Mouse (Mus musculus) embryonic stem cell, embryonic (primary cell): ENCODE results near the gene Camk2d.

ENCODE experiments used
- CTCF ChIA-PET, 4 experiments: fragments of 300-600 bp in 2 of 4; fragments of 350-600 bp in 2 of 4; sonication (Branson Sonifier 250); formaldehyde crosslinking; loops; one replicate each; lab custom pipeline; 2022; ENCODE audit warnings: inconsistent platforms in 2 of 4; lab: Charles Lee
- POLR2A ChIA-PET, 4 experiments: fragments of 300-600 bp in 2 of 4; fragments of 350-600 bp in 2 of 4; sonication (Branson Sonifier 250); formaldehyde crosslinking; loops; one replicate each; lab custom pipeline; 2022; ENCODE audit warnings: antibody characterized with exemption in 4 of 4, inconsistent platforms in 1 of 4; lab: Charles Lee

The Camk2d gene

DNA sequence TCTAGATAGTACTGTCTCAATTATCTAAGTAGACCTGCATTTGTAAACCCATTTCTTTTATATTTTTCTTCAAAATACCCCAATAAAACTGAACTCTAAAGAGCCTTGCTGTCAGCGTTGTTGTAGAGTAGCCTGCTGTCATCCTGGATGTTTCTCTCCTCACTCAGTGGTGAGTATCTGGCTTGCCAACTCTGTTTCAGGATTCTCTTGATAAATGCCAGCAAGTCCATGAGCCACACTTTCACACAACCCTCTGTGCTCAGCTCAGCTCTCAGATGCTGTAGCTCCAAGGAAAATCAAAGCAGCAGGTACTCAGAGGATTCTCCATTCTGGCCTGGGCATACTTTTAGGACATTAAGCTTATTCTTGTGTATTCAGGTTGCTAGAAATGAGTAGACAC is 109.4 kb downstream of the Camk2d start:
- CTCF ChIA-PET: no interaction called here
- POLR2A ChIA-PET: interaction anchor here in 1 of 4 experiments (0.7 kb wide), 1 partner anchor 20 kb away, joined by 3 read pairs; no protein-coding TSS in a partner anchor

DNA sequence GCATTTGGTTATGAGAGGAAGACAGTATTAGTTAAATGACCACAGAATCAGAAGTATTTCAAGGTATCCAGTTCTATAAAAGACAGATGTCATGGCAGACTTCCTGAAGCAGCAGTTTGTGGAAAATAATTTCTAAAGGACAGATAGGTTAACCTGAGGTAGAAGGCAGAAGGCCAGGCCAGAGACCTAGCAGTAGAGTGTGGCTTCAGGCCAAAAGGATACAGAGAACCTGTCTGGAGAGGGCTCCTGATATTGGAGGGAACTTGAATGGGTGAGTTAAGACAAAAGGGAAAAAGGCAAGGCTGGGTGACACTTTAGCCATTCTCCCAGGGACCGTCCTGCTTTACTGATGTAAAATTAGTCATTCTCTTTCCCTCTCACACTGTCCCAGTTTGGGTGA is 118.2 kb downstream of the Camk2d start:
- ChIA-PET CTCF (no interaction called here), POLR2A (no interaction called here)

DNA sequence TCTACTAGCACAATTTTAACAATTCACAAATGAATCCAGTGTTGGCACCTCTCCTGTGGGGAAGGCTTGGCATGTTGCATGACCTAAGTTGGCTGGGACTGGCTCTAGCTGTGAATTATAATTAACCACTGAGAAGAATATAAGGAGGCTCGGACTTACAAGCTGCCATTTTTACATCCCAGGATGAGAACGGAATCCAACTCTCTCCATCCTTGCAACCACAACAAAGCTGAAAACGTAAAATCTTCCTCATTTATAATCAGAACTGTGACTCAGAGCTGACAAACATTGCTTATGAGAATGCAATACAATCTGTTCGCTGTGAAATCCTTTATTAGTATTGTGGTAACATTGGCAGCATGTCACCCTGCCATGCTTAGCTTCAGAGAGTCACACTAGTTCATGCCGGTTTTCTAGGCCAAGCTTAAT is 126.9 kb downstream of the Camk2d start:
- ChIA-PET CTCF (no interaction called here), POLR2A (no interaction called here)

DNA sequence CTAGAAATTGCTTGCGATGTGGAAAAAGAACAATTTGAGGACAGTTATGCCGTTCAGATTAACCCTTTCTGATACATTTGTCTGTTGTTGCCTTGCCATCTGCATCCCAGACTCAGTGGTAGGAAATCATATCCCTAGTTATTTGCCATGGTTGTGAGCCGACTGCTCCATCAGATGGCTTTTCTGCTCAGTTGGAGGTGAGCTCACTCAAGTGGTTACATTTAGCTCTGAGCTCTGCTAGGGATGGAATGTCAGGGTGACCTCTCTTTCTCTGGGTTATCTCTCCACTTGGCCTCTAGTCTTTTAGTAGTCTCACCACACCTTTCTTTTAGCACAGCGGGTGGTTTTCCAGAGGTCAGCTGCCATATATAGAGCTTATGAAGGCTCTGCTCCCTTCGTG is 127.4 kb downstream of the Camk2d start:
- CTCF ChIA-PET: no interaction called here

DNA sequence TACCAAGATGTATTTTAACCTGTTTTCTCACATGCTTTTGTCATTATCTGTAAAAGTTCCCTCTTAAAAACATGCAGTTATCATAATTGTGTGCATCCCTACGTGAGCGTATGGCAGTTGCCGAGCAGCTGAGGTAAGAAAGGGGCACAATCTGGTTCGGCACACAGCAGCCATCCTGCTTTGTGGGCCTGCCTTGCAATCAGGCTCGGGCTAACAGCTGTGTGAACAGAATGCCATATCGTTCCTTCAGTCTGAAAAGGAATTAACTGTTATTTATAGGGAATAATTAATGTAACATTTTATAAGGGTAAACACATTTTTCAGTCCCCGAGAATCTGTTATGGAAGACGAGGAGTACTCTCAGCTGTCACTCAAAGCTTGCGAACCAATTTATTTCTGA is 129.5 kb downstream of the Camk2d start:
- ChIA-PET CTCF (no interaction called here), POLR2A (interaction anchor here in 1 of 4 experiments (0.8 kb wide), 1 partner anchor 20 kb away, joined by 3 read pairs; no protein-coding TSS in a partner anchor)

More for the DNA sequence above, 127.4 kb downstream of the Camk2d start:
- POLR2A ChIA-PET: interaction anchor here in 1 of 4 experiments (0.6 kb wide), 1 partner anchor 758 kb away, joined by 5 read pairs; no protein-coding TSS in a partner anchor

DNA sequence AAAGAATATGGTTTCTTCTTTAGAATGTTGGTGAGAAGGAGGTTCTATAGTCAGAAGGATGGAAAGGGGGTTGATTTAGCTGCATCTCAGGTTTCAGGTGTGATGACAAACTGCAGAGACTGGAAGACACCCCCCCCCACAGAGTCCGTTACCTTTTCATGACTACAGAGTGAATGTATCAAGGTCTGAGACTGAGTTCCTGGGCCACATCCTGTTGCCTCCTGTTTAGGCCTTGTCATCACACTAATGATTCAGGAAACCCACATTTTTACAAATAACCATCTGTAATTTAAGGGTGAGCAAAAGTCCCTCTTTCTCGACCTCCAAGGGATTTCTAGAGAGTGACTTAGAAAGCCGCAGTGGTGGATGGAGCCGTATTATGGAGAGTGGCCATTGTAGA is 131.3 kb downstream of the Camk2d start:
- ChIA-PET POLR2A (no interaction called here), CTCF (no interaction called here)

DNA sequence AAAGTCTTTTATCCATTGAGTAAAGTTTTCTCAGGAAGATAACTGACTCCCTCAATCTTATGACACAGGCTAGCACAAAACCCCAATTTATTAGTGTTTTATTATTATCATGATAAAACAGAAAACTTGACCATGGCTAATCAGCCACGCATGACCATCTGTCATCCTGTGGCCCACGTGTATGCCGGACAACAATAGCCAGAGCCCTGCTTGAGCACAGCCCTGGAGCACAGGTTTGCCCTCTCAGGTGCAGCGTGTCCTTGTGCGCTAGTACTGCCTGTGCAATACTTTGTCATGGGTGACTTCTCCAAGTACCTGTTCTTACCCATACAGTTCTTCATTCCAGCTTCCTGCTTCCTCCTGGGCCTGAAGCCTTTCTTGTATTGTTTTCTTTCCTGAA is 134.3 kb downstream of the Camk2d start:
- CTCF ChIA-PET: no interaction called here

DNA sequence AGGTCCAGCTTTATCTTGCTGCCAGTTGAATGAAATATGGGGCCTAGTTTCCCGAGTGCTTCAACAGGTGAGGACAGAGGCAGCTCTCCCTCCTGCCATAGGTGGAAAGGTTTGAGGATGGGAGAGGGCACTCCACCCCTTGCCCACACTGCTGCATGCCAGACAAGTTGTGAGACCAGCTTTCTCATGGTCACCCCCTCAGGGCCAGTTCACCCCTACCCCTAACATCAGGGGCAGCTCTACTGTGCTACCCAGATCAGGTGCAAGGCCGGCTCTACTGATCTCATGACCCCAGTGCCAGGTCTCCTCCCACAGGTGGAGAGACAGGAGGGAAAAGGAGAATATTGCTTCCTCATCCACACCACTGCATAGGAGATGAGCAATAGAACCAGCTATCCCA is 136.2 kb downstream of the Camk2d start:
- CTCF ChIA-PET: no interaction called here

More for the DNA sequence above, 134.3 kb downstream of the Camk2d start:
- POLR2A ChIA-PET: no interaction called here

DNA sequence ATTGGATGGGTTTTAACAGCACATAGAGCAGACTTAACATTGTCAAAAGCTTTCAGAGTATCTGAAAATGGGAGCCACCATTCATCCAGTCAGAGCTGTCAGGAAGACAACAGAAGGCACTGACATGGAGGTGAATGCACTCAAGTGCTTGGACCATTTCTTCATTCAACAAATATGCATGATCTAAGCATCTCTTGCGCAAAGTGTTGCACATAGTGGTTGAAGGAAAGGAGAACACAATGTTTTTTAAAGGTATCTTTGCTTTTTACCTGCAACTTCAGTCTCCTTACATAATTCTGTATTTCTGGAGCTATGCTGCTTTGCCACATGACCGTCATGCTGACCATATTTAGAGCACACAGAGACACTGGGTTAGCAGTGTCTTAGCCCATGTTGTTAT is 138.4 kb downstream of the Camk2d start:
- POLR2A ChIA-PET: no interaction called here
- CTCF ChIA-PET: no interaction called here

More for the DNA sequence above, 136.2 kb downstream of the Camk2d start:
- POLR2A ChIA-PET: interaction anchor here in 1 of 4 experiments (0.5 kb wide), 1 partner anchor 896 kb away, joined by 3 read pairs; no protein-coding TSS in a partner anchor

DNA sequence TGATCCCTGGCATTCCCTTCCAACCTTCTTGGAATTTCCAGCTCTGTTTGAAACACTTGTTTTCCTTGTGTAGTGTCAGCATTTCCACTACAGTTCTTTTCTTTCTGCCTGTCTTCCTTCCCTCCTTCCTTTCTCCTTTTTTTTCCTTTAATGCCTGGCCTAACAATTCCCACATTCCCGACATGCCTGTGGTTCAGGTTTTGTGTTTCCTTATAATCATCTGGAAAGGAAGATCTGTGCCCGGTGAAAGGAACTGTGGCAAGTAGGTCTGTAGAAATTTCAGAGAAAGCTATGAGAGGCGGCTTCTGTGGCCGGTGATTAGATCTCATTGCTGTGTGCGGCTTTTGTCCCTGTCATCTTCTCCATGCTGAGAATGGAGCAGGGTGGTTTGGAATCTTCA is 139.1 kb downstream of the Camk2d start:
- ChIA-PET CTCF (no interaction called here), POLR2A (no interaction called here)

DNA sequence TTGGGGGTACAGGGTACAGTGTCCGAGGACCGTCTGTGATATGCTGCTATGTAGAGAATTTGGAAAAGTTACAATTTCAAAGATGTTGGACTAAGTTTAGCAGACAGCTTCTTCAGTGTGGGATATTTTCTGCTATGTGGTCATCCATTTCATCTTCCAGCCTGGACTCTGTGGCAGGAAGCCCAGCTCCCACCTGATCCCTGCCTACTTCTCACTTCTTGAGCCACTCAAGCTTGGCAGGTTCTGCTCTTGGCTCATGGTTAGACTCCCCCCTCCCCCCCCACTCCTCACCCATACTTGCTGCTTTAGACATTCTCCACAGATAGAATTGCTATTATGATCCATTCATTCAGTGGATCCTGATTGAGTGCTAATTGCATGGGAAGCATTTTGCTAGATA is 141.0 kb downstream of the Camk2d start:
- POLR2A ChIA-PET: no interaction called here
- CTCF ChIA-PET: no interaction called here

DNA sequence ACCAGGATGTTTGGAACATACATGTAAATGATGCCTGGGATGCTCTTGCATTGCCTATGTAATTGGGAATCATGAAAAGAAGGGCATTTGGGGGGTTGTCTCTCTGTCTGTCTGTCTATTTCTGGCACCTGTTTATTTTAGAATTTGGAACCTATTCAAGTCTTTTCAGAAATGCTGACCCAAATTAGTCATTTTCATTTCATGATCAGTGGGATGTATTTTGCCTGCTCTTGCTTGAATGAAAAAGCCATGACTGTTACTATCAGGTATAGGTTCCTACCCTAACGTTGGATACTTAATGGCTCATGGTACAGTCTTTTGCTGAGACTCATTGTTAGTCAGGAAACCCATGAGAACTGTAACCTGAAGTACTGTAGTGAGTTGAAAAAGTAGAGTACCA is 144.0 kb downstream of the Camk2d start:
- ChIA-PET POLR2A (no interaction called here), CTCF (no interaction called here)

DNA sequence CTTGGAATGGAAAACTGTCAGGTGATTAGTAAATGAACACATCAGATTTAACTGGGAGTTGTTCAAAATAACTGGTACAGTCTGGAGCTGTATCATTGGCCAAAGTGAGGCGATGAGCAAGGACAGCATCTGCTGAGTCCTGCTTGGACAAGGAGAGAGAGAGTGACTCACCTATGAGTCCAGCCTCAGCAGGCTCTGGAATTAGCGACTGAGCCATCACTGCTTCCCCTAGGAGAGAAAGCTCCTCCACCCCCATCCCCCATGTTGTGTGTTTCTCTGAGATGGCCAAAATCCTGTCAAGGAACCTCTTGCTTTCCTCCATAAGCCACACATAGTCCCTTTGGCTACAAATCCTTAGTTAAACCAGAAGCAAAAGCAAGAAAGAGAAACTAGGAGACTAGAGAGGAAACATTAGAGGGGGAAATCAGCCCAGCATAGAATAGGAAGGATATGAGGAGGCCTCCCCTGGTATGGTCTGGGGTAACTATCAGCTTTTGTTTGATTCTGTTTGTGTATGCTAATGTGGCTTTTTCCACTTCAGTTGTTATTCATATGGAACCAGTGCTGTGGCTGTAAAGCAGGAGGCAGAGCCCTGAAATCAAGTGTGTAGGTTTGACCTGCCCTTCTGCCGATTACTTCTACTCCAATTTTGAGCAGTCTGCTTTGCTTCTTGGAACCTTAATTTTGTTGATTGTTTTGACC is 148.5 kb downstream of the Camk2d start:
- ChIA-PET POLR2A (no interaction called here), CTCF (no interaction called here)

DNA sequence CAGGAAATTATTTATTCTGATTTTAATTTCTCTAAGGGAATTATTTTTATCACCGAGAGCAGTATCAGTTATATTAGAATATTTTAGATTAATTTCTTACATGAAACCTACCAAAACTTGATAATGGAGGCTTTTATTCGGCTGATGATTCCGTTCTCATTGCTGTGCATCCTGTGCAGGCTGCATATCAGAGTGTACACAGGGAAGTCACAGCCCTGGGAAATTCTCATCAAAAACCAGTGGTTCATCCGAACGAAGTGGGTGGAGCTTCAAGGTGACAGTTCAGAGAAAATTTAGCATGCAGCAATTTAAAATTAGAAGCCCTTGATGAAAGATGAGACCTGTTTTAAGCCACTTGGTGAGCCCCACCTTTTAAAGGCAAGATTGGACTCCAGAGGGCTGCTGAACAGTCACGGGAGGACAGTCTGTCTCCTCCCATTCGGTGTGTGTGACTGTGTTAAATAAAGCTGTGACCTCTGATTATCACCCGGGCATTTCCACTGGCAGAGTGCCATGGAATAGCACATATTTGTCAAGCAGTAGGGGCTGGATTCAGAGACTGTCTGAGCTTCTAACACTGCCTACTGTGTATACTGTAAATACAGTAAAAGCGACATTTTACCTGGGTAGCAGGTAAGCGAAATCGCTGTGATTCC is 150.2 kb downstream of the Camk2d start:
- CTCF ChIA-PET: interaction anchor here in 1 of 4 experiments (0.7 kb wide), 1 partner anchor 105 kb away, joined by 3 read pairs; no protein-coding TSS in a partner anchor
- POLR2A ChIA-PET: no interaction called here

DNA sequence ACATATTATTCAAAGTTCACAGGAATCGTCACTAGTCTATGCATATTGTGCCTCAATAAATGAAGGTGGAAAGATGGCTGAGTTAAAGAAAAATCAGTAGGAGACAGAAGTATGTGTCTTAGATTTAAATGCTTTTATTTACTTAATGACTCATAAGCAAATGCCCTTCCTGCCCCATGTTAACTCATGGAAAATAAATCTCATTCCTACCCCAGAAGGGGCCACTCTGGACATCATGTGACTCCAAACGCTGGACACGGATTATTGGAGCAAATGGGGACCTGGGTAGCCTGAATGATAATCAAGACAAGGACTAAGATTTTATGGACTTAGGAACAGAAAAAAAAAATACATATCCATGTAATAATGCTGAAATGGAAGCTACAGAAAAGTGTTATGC is 151.5 kb downstream of the Camk2d start:
- CTCF ChIA-PET: interaction anchor here in 1 of 4 experiments (1.4 kb wide), 1 partner anchor 24 kb away, joined by 4 read pairs; no protein-coding TSS in a partner anchor
- POLR2A ChIA-PET: no interaction called here

DNA sequence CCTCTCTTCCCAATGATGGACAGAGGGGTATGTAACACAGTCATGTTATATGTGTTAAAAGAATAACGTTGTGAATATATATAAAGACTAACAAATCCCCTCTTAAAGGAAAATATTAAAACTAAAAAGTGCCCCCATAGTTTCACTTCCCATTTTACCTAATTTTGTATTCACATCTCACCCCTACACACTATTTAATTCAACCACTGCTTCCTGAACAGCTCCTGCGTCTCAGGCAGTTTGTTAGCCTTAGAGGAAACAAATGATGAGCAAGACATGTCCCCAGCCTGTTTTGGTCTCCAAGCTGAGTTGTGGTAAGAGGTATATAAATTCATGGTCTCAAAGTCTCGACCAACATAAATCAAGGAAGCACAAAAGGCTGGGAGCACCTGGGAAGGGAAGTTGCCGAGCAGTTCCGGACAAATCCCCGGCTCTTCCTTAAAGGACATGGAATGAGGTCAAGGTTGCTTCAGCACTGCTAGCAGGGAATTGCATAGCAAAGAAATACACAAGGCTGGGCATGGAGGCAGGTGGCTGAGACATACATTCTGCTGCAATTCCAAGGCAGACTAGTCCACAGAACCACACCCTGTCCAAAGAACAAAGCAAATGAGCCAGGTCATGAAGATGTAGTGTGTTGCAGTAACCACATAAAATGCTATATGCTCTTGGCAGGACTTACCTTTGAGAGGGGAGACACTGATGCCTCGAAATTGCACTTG is 155.4 kb downstream of the Camk2d start:
- POLR2A ChIA-PET: no interaction called here

DNA sequence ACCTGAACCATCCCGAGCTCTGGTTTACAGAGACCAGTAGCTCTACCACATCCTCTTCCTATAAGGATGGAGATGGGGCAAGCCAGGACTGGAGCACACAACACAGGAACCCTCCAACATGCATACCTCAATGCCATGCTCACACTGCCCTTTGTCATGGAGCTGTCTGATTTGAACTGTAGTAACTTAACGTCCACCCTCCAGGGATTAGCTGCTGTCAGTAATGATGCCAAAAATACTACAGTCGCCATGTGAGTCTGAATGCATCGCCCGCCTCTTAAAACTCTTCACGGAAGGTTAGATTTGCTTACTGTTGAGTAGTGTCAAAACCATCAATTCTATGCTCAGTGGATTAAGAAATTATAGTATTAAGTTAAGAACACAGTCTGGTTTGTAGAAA is 156.9 kb downstream of the Camk2d start:
- CTCF ChIA-PET: no interaction called here
- POLR2A ChIA-PET: no interaction called here

More for the DNA sequence above, 155.4 kb downstream of the Camk2d start:
- CTCF ChIA-PET: no interaction called here

DNA sequence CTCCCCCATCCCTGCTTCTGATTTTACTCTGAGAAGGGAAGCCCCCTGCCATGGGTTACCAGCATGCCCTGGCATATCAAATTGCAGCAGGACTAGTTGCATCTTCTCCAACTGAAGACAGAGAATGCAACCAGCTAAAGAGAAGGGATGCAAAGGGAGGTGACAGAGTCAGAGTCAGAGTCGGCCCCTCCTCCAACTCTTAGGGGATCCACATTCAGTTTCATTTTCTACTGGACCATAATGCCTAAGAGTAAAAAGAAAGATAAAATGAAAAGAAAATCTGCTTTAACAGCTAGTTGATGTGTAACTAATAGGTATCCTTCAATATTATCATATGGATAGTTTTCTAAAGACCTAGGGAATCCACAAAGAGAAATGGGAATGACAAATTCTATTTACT is 162.3 kb downstream of the Camk2d start:
- ChIA-PET POLR2A (no interaction called here), CTCF (no interaction called here)

DNA sequence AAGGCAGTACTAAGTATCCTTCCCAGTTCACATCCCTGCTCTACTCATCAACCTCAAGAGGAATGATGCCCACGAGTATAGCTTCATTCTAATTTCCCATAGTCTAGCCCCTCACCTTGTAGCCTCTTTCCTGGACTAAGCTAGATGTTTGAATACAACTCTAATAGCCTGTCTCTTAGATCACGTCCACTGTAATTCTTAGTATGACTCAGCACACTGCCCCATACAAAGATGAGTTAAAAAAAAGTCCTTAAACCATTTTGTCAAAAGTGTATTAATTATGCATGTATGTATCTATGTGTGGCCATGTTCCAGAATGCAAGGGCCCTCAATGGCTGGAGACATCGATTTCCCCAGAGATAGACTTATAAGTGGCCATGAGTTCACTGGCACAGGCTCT is 164.5 kb downstream of the Camk2d start:
- CTCF ChIA-PET: interaction anchor here in 2 of 4 experiments (1.4 to 1.5 kb wide), 2 partner anchors 11 kb away, joined by 3 to 4 read pairs; no protein-coding TSS in a partner anchor
- POLR2A ChIA-PET: no interaction called here

DNA sequence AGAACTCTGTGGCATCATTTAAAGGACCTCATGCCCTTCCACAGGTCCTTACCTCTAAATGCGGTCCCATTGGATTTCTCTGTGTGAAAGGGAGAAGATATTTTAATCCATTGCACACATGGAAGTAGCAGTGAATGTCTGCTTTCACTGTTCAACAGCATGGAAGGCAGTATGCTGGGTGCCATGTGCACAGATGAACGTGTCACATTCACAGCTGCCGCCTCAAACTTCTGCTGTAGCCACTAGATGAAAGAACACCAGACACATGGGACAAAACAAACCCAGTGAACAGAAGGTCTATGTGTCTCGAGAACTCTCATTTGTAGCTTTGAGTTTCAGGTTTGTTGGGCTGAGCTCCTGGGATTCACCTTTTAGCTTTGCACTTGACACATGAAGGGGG is 168.6 kb downstream of the Camk2d start:
- POLR2A ChIA-PET: no interaction called here
- CTCF ChIA-PET: interaction anchor here in 1 of 4 experiments (0.7 kb wide), 1 partner anchor 139 kb away, joined by 3 read pairs; no protein-coding TSS in a partner anchor
